20 mouse cellular contexts compared by ENCODE assay signal in the genomic region with DNA sequence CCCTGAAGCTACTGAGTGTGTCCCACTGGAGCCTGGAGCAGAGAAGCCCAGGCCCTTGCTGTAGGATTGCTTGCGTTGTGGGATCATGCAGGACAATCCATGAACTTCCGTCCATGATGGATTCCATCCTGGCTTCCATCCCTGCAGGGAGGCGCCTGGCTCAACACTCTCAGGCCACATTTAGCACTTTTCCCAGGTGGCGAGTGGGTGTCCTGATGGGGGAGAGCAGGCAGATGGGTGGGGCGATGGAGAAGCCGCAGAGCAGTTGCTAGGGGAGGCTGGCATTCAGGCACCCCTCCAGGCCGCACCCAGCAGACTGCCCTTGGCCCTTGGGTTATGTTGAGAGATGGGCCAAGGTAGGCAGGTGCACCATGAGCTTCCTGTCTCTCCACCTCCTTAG.
DNase-seq lines count a peak whose midpoint lies in the region; ATAC-seq lines count a peak whose summit lies in the region.
"Had no signal": no experiment of that assay in that cellular context is flagged by ENCODE, and none has a peak within 500 bp of the region (broad histone marks: within the 10 kb centered on the region; RNA-seq: fewer than 3 reads in every experiment).

No protein-coding gene starts in this region.

- H3K9me3 ChIP-seq in midbrain, embryonic 16.5 days (replicated peaks; ENCODE audit: control insufficient read depth, low read length, poor library complexity, severe bottlenecking): no peaks in the 10 kb centered on the region
- H3K9me3 ChIP-seq in midbrain, embryonic 10.5 days (replicated peaks): no peaks in the 10 kb centered on the region
- H3K9me3 ChIP-seq: embryonic facial prominence, embryonic 13.5 days; forebrain, embryonic 15.5 days; midbrain, embryonic 12.5 days; neural tube, embryonic 13.5 days had no signal

- H3K27ac ChIP-seq in midbrain, embryonic 16.5 days (ENCODE audit: low read length): no peak overlapping the region
- no peak overlapping the region for H3K27ac ChIP-seq in midbrain, embryonic 10.5 days (replicated peaks)
- H3K27ac ChIP-seq: embryonic facial prominence, embryonic 13.5 days; forebrain, embryonic 15.5 days; hindbrain, postnatal 0 days; kidney, postnatal 0 days; liver, embryonic 14.5 days; midbrain, embryonic 12.5 days; neural tube, embryonic 13.5 days had no signal

- no peak overlapping the region for H3K9ac ChIP-seq in midbrain, embryonic 16.5 days (ENCODE audit: low read depth, low read length)
- H3K9ac ChIP-seq: embryonic facial prominence, embryonic 13.5 days; forebrain, embryonic 15.5 days; liver, embryonic 14.5 days; midbrain, embryonic 12.5 days; neural tube, embryonic 13.5 days had no signal

- ATAC-seq in frontal cortex, adult (ENCODE audit: low TSS enrichment): peak; percentile 78
- no peak for ATAC-seq in midbrain, embryonic 16.5 days
- ATAC-seq: forebrain, embryonic 15.5 days; hindbrain, postnatal 0 days had no signal

- DNase-seq in frontal cortex, postnatal 10 days (ENCODE audit: low spot score in 2 of 2): no peak
- DNase-seq in frontal cortex, postnatal 36 days (ENCODE audit: low spot score in 2 of 2): peak; percentile 71 to 78
- peak; percentile 45 to 76 for DNase-seq in left cerebral cortex, adult 9 months (ENCODE audit: low spot score in 2 of 2)
- peak; percentile 50 for DNase-seq in right cerebral cortex, postnatal 14 days
- no peak for DNase-seq in spleen, postnatal 4 days (ENCODE audit: low spot score in 2 of 2)
- DNase-seq in midbrain, embryonic 10.5 days (ENCODE audit: low spot score): no peak
- DNase-seq: adrenal gland, adult 2 months; cerebellum, adult 9-11 months; heart, adult 18-20 months; kidney, adult 11 months; thymus, adult 18-20 months had no signal

- no peaks in the 10 kb centered on the region for H3K4me1 ChIP-seq in midbrain, embryonic 16.5 days (ENCODE audit: control insufficient read depth, insufficient read depth, low read length)
- H3K4me1 ChIP-seq in midbrain, embryonic 10.5 days: no peaks in the 10 kb centered on the region
- H3K4me1 ChIP-seq: embryonic facial prominence, embryonic 13.5 days; forebrain, embryonic 15.5 days; midbrain, embryonic 12.5 days; neural tube, embryonic 13.5 days had no signal

- H3K4me3 ChIP-seq in midbrain, embryonic 16.5 days (ENCODE audit: low read depth, low read length): no peak overlapping the region
- H3K4me3 ChIP-seq in midbrain, embryonic 10.5 days: no peak overlapping the region
- H3K4me3 ChIP-seq: embryonic facial prominence, embryonic 13.5 days; forebrain, embryonic 15.5 days; midbrain, embryonic 12.5 days; neural tube, embryonic 13.5 days had no signal

- H3K27me3 ChIP-seq in midbrain, embryonic 16.5 days (ENCODE audit: control insufficient read depth, insufficient read depth, low read depth, low read length): no peaks in the 10 kb centered on the region
- no peaks in the 10 kb centered on the region for H3K27me3 ChIP-seq in midbrain, embryonic 10.5 days (ENCODE audit: low read depth, poor library complexity, severe bottlenecking)
- H3K27me3 ChIP-seq: embryonic facial prominence, embryonic 13.5 days; forebrain, embryonic 15.5 days had no signal

- WGBS in midbrain, embryonic 16.5 days: 89% methylated on average over 7 of the region's 7 CpGs
- WGBS in midbrain, embryonic 10.5 days: 89% methylated on average over 7 of the region's 7 CpGs

- H3K36me3 ChIP-seq in midbrain, embryonic 16.5 days (ENCODE audit: control insufficient read depth, insufficient read depth, low read length): no peaks in the 10 kb centered on the region
- H3K36me3 ChIP-seq in midbrain, embryonic 10.5 days: no peaks in the 10 kb centered on the region
- H3K36me3 ChIP-seq: embryonic facial prominence, embryonic 13.5 days; forebrain, embryonic 15.5 days; midbrain, embryonic 12.5 days; neural tube, embryonic 13.5 days had no signal

- no peak overlapping the region for H3K4me2 ChIP-seq in midbrain, embryonic 16.5 days (ENCODE audit: low read length)
- H3K4me2 ChIP-seq: embryonic facial prominence, embryonic 13.5 days; forebrain, embryonic 15.5 days; midbrain, embryonic 12.5 days; neural tube, embryonic 13.5 days had no signal

Comparison
In these comparisons a context has a peak if more than half of its experiments do, and no peak if none do; other contexts are left out.
1. DNase-seq: peak in frontal cortex, postnatal 36 days (2 of 2), left cerebral cortex, adult 9 months (2 of 2) and right cerebral cortex, postnatal 14 days (single experiment); none in frontal cortex, postnatal 10 days (0 of 2), spleen, postnatal 4 days (0 of 2) and midbrain, embryonic 10.5 days (single experiment).